Mouse (Mus musculus) stomach, embryonic 15.5 days (tissue): ENCODE data around the gene 4933405L10Rik. TPM values are rescaled to one million over a fixed set of nuclear protein-coding genes. Genes with fewer than 3 reads are reported as not detected.

Experiments
- ATAC-seq: fragments of 200-750 bp; cut with Nextera tagmentation; 2 replicates; pipeline ENCODE4 v1.8.0; 2017; ENCODE audit warnings: low read depth, moderate number of reproducible peaks, moderate TSS enrichment; ENCODE audit not compliant: insufficient read depth, low FRiP score
- H3K27ac ChIP-seq: fragments of 300-500 bp; sonication (generic); 2 replicates; pipeline ENCODE4 v1.5.1; 2015; ENCODE audit warnings: mild to moderate bottlenecking, inconsistent platforms
- H3K27me3 ChIP-seq: fragments of 300-500 bp; sonication (generic); replicated peaks from 2 replicates; pipeline ENCODE4 v1.6.1; 2015; ENCODE audit warnings: inconsistent platforms
- H3K36me3 ChIP-seq: fragments of 300-500 bp; sonication (generic); 2 replicates; pipeline ENCODE4 v1.6.1; 2015; ENCODE audit warnings: inconsistent platforms
- H3K4me1 ChIP-seq: fragments of 300-500 bp; sonication (generic); 2 replicates; pipeline ENCODE4 v1.6.1; 2015; ENCODE audit warnings: inconsistent platforms
- H3K4me2 ChIP-seq: fragments of 300-500 bp; sonication (generic); 2 replicates; pipeline ENCODE4 v1.6.1; 2015; ENCODE audit warnings: mild to moderate bottlenecking, inconsistent platforms
- H3K4me3 ChIP-seq: fragments of 300-500 bp; sonication (generic); replicated peaks from 2 replicates; pipeline ENCODE4 v1.5.1; 2015; ENCODE audit warnings: inconsistent platforms
- H3K9ac ChIP-seq: fragments of 300-500 bp; sonication (generic); 2 replicates; pipeline ENCODE4 v1.6.1; 2015; ENCODE audit warnings: inconsistent platforms
- H3K9me3 ChIP-seq: fragments of 300-500 bp; sonication (generic); 2 replicates; pipeline ENCODE4 v1.6.1; 2016; ENCODE audit warnings: inconsistent platforms
- WGBS: fragments of 180-500 bp; shearing (Covaris S2); methylation state at CpG from one replicate; pipeline ENCODE4 v1.1.7; 2015; 5-methylcytosine and 5-hydroxymethylcytosine counted together
- polyA plus RNA-seq: library from polyadenylated mRNA; unstranded; fragments of >200 nt; fragmentation: Nextera tagmentation; extraction: Ambion mirVana; gene quantifications from 2 replicates; pipeline ENCODE4 v1.2.1, GENCODE M21; 2015

The 4933405L10Rik gene
- polyA plus RNA-seq, 1 experiment from 2014 or later: 0.19 TPM

GRCm38 (mm10) chr8:105725726-105726125 is 18.3 kb downstream of the 4933405L10Rik start:
- no peaks in the 10 kb centered on the region for H3K9me3 ChIP-seq
- WGBS: 70% methylated on average over 5 of the region's 5 CpGs

GRCm38 (mm10) chr8:105727397-105728124 is 20.1 kb downstream of the 4933405L10Rik start:
- H3K4me1 ChIP-seq: no peaks in the 10 kb centered on the region
- no peak overlapping the region for H3K4me2 ChIP-seq
- H3K9ac ChIP-seq: no peak overlapping the region
- H3K36me3 ChIP-seq: peaks cover 6% of the 10 kb centered on the region; the same call in 1 of the 2 replicates
- no peak overlapping the region for H3K4me3 ChIP-seq
- ATAC-seq: no peak
- peak overlapping the region; percentile 51; the same call in 1 of the 2 replicates for H3K27ac ChIP-seq
- H3K27me3 ChIP-seq: no peaks in the 10 kb centered on the region
- H3K9me3 ChIP-seq: no peaks in the 10 kb centered on the region
- WGBS: 71% methylated on average over 18 of the region's 18 CpGs

More at GRCm38 (mm10) chr8:105725726-105726125, 18.3 kb downstream of the 4933405L10Rik start:
- H3K27me3 ChIP-seq: no peaks in the 10 kb centered on the region
- H3K9ac ChIP-seq: no peak overlapping the region
- no peak for ATAC-seq
- no peaks in the 10 kb centered on the region for H3K4me1 ChIP-seq
- peaks cover 6% of the 10 kb centered on the region; the same call in 1 of the 2 replicates for H3K36me3 ChIP-seq
- H3K4me3 ChIP-seq: no peak overlapping the region
- H3K4me2 ChIP-seq: no peak overlapping the region
- H3K27ac ChIP-seq: no peak overlapping the region

- no peaks in the 10 kb centered on the region for H3K4me1 ChIP-seq
- H3K27ac ChIP-seq: no peak overlapping the region
- H3K4me2 ChIP-seq: no peak overlapping the region
- H3K27me3 ChIP-seq: no peaks in the 10 kb centered on the region
- peaks cover 5% of the 10 kb centered on the region; the same call in 1 of the 2 replicates for H3K36me3 ChIP-seq
- WGBS: 85% methylated on average over 5 of the region's 5 CpGs
- no peak for ATAC-seq
- H3K9me3 ChIP-seq: no peaks in the 10 kb centered on the region
- H3K4me3 ChIP-seq: no peak overlapping the region
- H3K9ac ChIP-seq: no peak overlapping the region
Measured at GRCm38 (mm10) chr8:105732186-105732585, 24.7 kb downstream of the 4933405L10Rik start.

- Histone ChIP-seq H3K27me3 (no peaks in the 10 kb centered on the region), H3K36me3 (no peaks in the 10 kb centered on the region), H3K9me3 (no peaks in the 10 kb centered on the region), H3K27ac (no peak overlapping the region), H3K9ac (no peak overlapping the region), H3K4me3 (no peak overlapping the region), H3K4me1 (no peaks in the 10 kb centered on the region), H3K4me2 (no peak overlapping the region)
- no peak for ATAC-seq
- WGBS: 88% methylated on average over 5 of the region's 5 CpGs
Measured at GRCm38 (mm10) chr8:105739216-105739615, 31.8 kb downstream of the 4933405L10Rik start.

GRCm38 (mm10) chr8:105743301-105743700 is 35.8 kb downstream of the 4933405L10Rik start:
- 83% methylated on average over 4 of the region's 4 CpGs for WGBS
- Histone ChIP-seq H3K36me3 (no peaks in the 10 kb centered on the region), H3K9ac (no peak overlapping the region), H3K27me3 (no peaks in the 10 kb centered on the region), H3K9me3 (no peaks in the 10 kb centered on the region), H3K4me3 (no peak overlapping the region), H3K27ac (no peak overlapping the region), H3K4me2 (no peak overlapping the region), H3K4me1 (no peaks in the 10 kb centered on the region)
- ATAC-seq: no peak

GRCm38 (mm10) chr8:105750606-105751005 is 43.2 kb downstream of the 4933405L10Rik start:
- Histone ChIP-seq H3K4me1 (peaks cover 15% of the 10 kb centered on the region), H3K27me3 (no peaks in the 10 kb centered on the region), H3K4me3 (no peak overlapping the region), H3K4me2 (peak overlapping the region; percentile 37), H3K9me3 (no peaks in the 10 kb centered on the region), H3K36me3 (no peaks in the 10 kb centered on the region), H3K9ac (no peak overlapping the region), H3K27ac (peak overlapping the region; percentile 12; the same call in 1 of the 2 replicates)
- 20% methylated on average over 11 of the region's 11 CpGs for WGBS
- ATAC-seq: peak; percentile 45; the same call in 1 of the 2 replicates

GRCm38 (mm10) chr8:105753916-105754315 is 46.5 kb downstream of the 4933405L10Rik start:
- Histone ChIP-seq H3K27me3 (no peaks in the 10 kb centered on the region), H3K9me3 (no peaks in the 10 kb centered on the region), H3K36me3 (no peaks in the 10 kb centered on the region), H3K4me3 (no peak overlapping the region), H3K4me2 (no peak overlapping the region), H3K27ac (no peak overlapping the region; the same call in 1 of the 2 replicates), H3K9ac (no peak overlapping the region), H3K4me1 (peaks cover 24% of the 10 kb centered on the region)
- 62% methylated on average over 2 of the region's 2 CpGs for WGBS
- ATAC-seq: no peak

GRCm38 (mm10) chr8:105754688-105755087 is 47.2 kb downstream of the 4933405L10Rik start:
- H3K9ac ChIP-seq: no peak overlapping the region
- H3K9me3 ChIP-seq: no peaks in the 10 kb centered on the region
- H3K4me2 ChIP-seq: no peak overlapping the region
- peaks cover 28% of the 10 kb centered on the region for H3K4me1 ChIP-seq
- WGBS: 54% methylated on average over 2 of the region's 2 CpGs
- no peaks in the 10 kb centered on the region for H3K36me3 ChIP-seq
- no peak overlapping the region for H3K4me3 ChIP-seq
- ATAC-seq: no peak
- H3K27ac ChIP-seq: no peak overlapping the region
- H3K27me3 ChIP-seq: no peaks in the 10 kb centered on the region

GRCm38 (mm10) chr8:105757796-105758276 is 50.4 kb downstream of the 4933405L10Rik start:
- Histone ChIP-seq H3K27ac (peak overlapping the region; percentile 76; the same call in 1 of the 2 replicates), H3K27me3 (no peaks in the 10 kb centered on the region), H3K4me2 (peak overlapping the region; percentile 88), H3K9ac (peak overlapping the region; percentile 87), H3K4me3 (peak overlapping the region; percentile 90), H3K36me3 (no peaks in the 10 kb centered on the region), H3K9me3 (no peaks in the 10 kb centered on the region), H3K4me1 (peaks cover 20% of the 10 kb centered on the region; the same call in 1 of the 2 replicates)
- no peak; the same call in 1 of the 2 replicates for ATAC-seq
- WGBS: under 1% methylated on average over 12 of the region's 12 CpGs

GRCm38 (mm10) chr8:105758277-105759108 is 51.0 kb downstream of the 4933405L10Rik start, which contains the start of gene Gfod2:
Gfod2 (minus strand) TSS chr8:105758664.
- Histone ChIP-seq H3K4me2 (peak within 1 kb of the TSS; percentile 88), H3K4me1 (peaks cover 20% of the 10 kb centered on the region; the same call in 1 of the 2 replicates), H3K9me3 (no peaks in the 10 kb centered on the region), H3K27ac (peak within 1 kb of the TSS; percentile 76; the same call in 1 of the 2 replicates), H3K4me3 (peak within 1 kb of the TSS; percentile 90), H3K9ac (peak within 1 kb of the TSS; percentile 87), H3K36me3 (no peaks in the 10 kb centered on the region), H3K27me3 (no peaks in the 10 kb centered on the region)
- peak; percentile 96 for ATAC-seq
- WGBS: 3% methylated on average over 57 of the region's 57 CpGs
